Mouse (Mus musculus) midbrain, embryonic 14.5 days (tissue): ENCODE data around the gene Man2b1. TPM values are rescaled to one million over a fixed set of nuclear protein-coding genes. Genes with fewer than 3 reads are reported as not detected.

Experiments
- ATAC-seq: fragments of 200-750 bp; cut with Nextera tagmentation; 2 replicates; pipeline ENCODE4 v1.8.0; 2017; ENCODE audit warnings: moderate number of reproducible peaks, moderate library complexity; ENCODE audit not compliant: low FRiP score, low TSS enrichment
- DNase-seq: peaks from one replicate; pipeline ENCODE4 v3.0.0-alpha.2; 2015
- H3K27ac ChIP-seq: fragments of 300-500 bp; sonication (generic); replicated peaks from 2 replicates; pipeline ENCODE4 v1.5.1; 2014; ENCODE audit warnings: mild to moderate bottlenecking, low read depth, low read length, moderate library complexity
- H3K27me3 ChIP-seq: fragments of 300-500 bp; sonication (generic); 2 replicates; pipeline ENCODE4 v1.6.1; 2014; ENCODE audit warnings: low read length, control low read depth, mixed read lengths; ENCODE audit not compliant: control insufficient read depth, insufficient read depth
- H3K36me3 ChIP-seq: fragments of 300-500 bp; sonication (generic); 2 replicates; pipeline ENCODE4 v1.6.1; 2014; ENCODE audit warnings: low read length, control low read depth; ENCODE audit not compliant: control insufficient read depth, insufficient read depth
- H3K4me1 ChIP-seq: fragments of 300-500 bp; sonication (generic); 2 replicates; pipeline ENCODE4 v1.6.1; 2014; ENCODE audit warnings: mild to moderate bottlenecking, antibody characterized with exemption, low read length, control low read depth; ENCODE audit not compliant: control insufficient read depth, insufficient read depth
- H3K4me2 ChIP-seq: fragments of 300-500 bp; sonication (generic); 2 replicates; pipeline ENCODE4 v1.6.1; 2014; ENCODE audit warnings: mild to moderate bottlenecking, low read length, moderate library complexity
- H3K4me3 ChIP-seq: fragments of 300-500 bp; sonication (generic); replicated peaks from 2 replicates; pipeline ENCODE4 v1.5.1; 2014; ENCODE audit warnings: low read depth, low read length
- H3K9ac ChIP-seq: fragments of 300-500 bp; sonication (generic); replicated peaks from 2 replicates; pipeline ENCODE4 v1.6.1; 2014; ENCODE audit warnings: mild to moderate bottlenecking, low read length, moderate library complexity
- H3K9me3 ChIP-seq: fragments of 300-500 bp; sonication (generic); 2 replicates; pipeline ENCODE4 v1.6.1; 2016; ENCODE audit warnings: low read length, control low read depth, mixed read lengths; ENCODE audit not compliant: control insufficient read depth
- whole genome bisulfite sequencing: fragments of 180-500 bp; shearing (Covaris S2); extraction: QIAGEN DNeasy Blood & Tissue Kit; methylation state at CpG from one replicate; pipeline ENCODE4 v1.1.7; 2014; 5-methylcytosine and 5-hydroxymethylcytosine counted together
- polyA plus RNA-seq: library from polyadenylated mRNA; unstranded; fragments of >200 nt; fragmentation: Nextera tagmentation; extraction: Ambion mirVana; gene quantifications from 2 replicates; pipeline ENCODE4 v1.2.1, GENCODE M21; 2014

Gene Man2b1
- polyA plus RNA-seq, 1 experiment from 2014 or later, result 17.2 TPM

GRCm38 (mm10) chr8:85071041-85071440, 12.0 kb upstream of the Man2b1 start:
- peak overlapping the region; percentile 91 for H3K4me3 ChIP-seq
- no peaks in the 10 kb centered on the region for H3K9me3 ChIP-seq
- 81% methylated on average over 5 of the region's 5 CpGs for WGBS
- H3K27ac ChIP-seq, result peak overlapping the region; percentile 91
- DNase-seq (no peak), ATAC-seq (no peak)
- peak overlapping the region; percentile 75 for H3K4me2 ChIP-seq
- peaks cover 55% of the 10 kb centered on the region for H3K36me3 ChIP-seq
- peaks cover 11% of the 10 kb centered on the region for H3K4me1 ChIP-seq
- peak overlapping the region; percentile 70; the same call in 1 of the 2 replicates for H3K9ac ChIP-seq
- H3K27me3 ChIP-seq, result no peaks in the 10 kb centered on the region

- peaks cover 55% of the 10 kb centered on the region for H3K36me3 ChIP-seq
Measured at GRCm38 (mm10) chr8:85071514-85072281, 11.4 kb upstream of the Man2b1 start, which contains the start of gene Dhps. Gene Dhps, plus strand, starts transcription at chr8:85071757.

GRCm38 (mm10) chr8:85072364-85072929, 10.6 kb upstream of the Man2b1 start:
- 38% methylated on average over 9 of the region's 9 CpGs for WGBS
- Histone ChIP-seq H3K9ac (peak overlapping the region; percentile 70), H3K27me3 (no peaks in the 10 kb centered on the region), H3K36me3 (peaks cover 51% of the 10 kb centered on the region), H3K27ac (peak overlapping the region; percentile 91; the same call in 1 of the 2 replicates), H3K4me2 (peak overlapping the region; percentile 75), H3K4me3 (peak overlapping the region; percentile 91), H3K4me1 (peaks cover 11% of the 10 kb centered on the region), H3K9me3 (no peaks in the 10 kb centered on the region)
- ATAC-seq, result no peak
- DNase-seq, result no peak

More at GRCm38 (mm10) chr8:85071514-85072281, 11.4 kb upstream of the Man2b1 start, which contains the start of gene Dhps:
- Histone ChIP-seq H3K9ac (peak within 1 kb of the TSS; percentile 70), H3K27me3 (no peaks in the 10 kb centered on the region), H3K9me3 (no peaks in the 10 kb centered on the region), H3K4me3 (peak within 1 kb of the TSS; percentile 91), H3K4me1 (peaks cover 11% of the 10 kb centered on the region), H3K4me2 (peak within 1 kb of the TSS; percentile 75), H3K27ac (peak within 1 kb of the TSS; percentile 91)
- DNase-seq (peak; percentile 96), ATAC-seq (peak; percentile 89)
- under 1% methylated on average over 66 of the region's 68 CpGs for WGBS

GRCm38 (mm10) chr8:85073041-85073612, 9.9 kb upstream of the Man2b1 start:
- H3K4me3 ChIP-seq, result no peak overlapping the region
- H3K9me3 ChIP-seq, result no peaks in the 10 kb centered on the region
- no peaks in the 10 kb centered on the region for H3K27me3 ChIP-seq
- H3K36me3 ChIP-seq, result peaks cover 52% of the 10 kb centered on the region
- DNase-seq, result no peak
- H3K9ac ChIP-seq, result no peak overlapping the region
- ATAC-seq, result no peak
- H3K4me2 ChIP-seq, result no peak overlapping the region
- WGBS, result 91% methylated on average over 15 of the region's 15 CpGs
- no peak overlapping the region for H3K27ac ChIP-seq
- H3K4me1 ChIP-seq, result peaks cover 11% of the 10 kb centered on the region

GRCm38 (mm10) chr8:85074167-85074566, 8.9 kb upstream of the Man2b1 start:
- 88% methylated on average over 10 of the region's 10 CpGs for WGBS
- peaks cover 51% of the 10 kb centered on the region for H3K36me3 ChIP-seq
- H3K4me3 ChIP-seq, result no peak overlapping the region
- no peak overlapping the region for H3K4me2 ChIP-seq
- no peaks in the 10 kb centered on the region for H3K27me3 ChIP-seq
- no peak overlapping the region for H3K27ac ChIP-seq
- H3K4me1 ChIP-seq, result peaks cover 11% of the 10 kb centered on the region
- ATAC-seq (no peak), DNase-seq (no peak)
- H3K9ac ChIP-seq, result no peak overlapping the region
- H3K9me3 ChIP-seq, result no peaks in the 10 kb centered on the region

GRCm38 (mm10) chr8:85074617-85075016, 8.5 kb upstream of the Man2b1 start:
- no peak overlapping the region for H3K9ac ChIP-seq
- no peak for ATAC-seq
- no peak for DNase-seq

GRCm38 (mm10) chr8:85076001-85076400, 7.1 kb upstream of the Man2b1 start:
- no peak overlapping the region for H3K27ac ChIP-seq
- peaks cover 50% of the 10 kb centered on the region for H3K36me3 ChIP-seq
- H3K9me3 ChIP-seq, result no peaks in the 10 kb centered on the region
- H3K4me2 ChIP-seq, result no peak overlapping the region
- H3K27me3 ChIP-seq, result no peaks in the 10 kb centered on the region
- peak; percentile 42 for DNase-seq
- no peak overlapping the region for H3K4me3 ChIP-seq
- WGBS, result 76% methylated on average over 9 of the region's 9 CpGs
- no peak overlapping the region for H3K9ac ChIP-seq
- H3K4me1 ChIP-seq, result peaks cover 14% of the 10 kb centered on the region
- no peak for ATAC-seq

More at GRCm38 (mm10) chr8:85074617-85075016, 8.5 kb upstream of the Man2b1 start:
- H3K36me3 ChIP-seq, result peaks cover 50% of the 10 kb centered on the region
- H3K27me3 ChIP-seq, result no peaks in the 10 kb centered on the region
- peaks cover 14% of the 10 kb centered on the region for H3K4me1 ChIP-seq
- 92% methylated on average over 10 of the region's 10 CpGs for WGBS
- no peaks in the 10 kb centered on the region for H3K9me3 ChIP-seq
- no peak overlapping the region for H3K4me3 ChIP-seq
- no peak overlapping the region for H3K27ac ChIP-seq
- no peak overlapping the region for H3K4me2 ChIP-seq

- H3K9ac ChIP-seq, result no peak overlapping the region
- no peak overlapping the region for H3K4me2 ChIP-seq
- H3K36me3 ChIP-seq, result peaks cover 50% of the 10 kb centered on the region
- peaks cover 18% of the 10 kb centered on the region for H3K4me1 ChIP-seq
- H3K4me3 ChIP-seq, result no peak overlapping the region
- ATAC-seq (peak; percentile 56; the same call in 1 of the 2 replicates), DNase-seq (peak; percentile 93)
- no peaks in the 10 kb centered on the region for H3K27me3 ChIP-seq
- 0% methylated on average over 2 of the region's 2 CpGs for WGBS
- no peaks in the 10 kb centered on the region for H3K9me3 ChIP-seq
- no peak overlapping the region for H3K27ac ChIP-seq
Measured at GRCm38 (mm10) chr8:85076993-85077392, 6.1 kb upstream of the Man2b1 start.
